Mouse (Mus musculus) right cerebral cortex, postnatal 14 days (tissue): ENCODE data around the gene Hist1h3i.
"Not testable (repeated sequence)": the region's sequence is repeated elsewhere in the genome, so short reads cannot be mapped to it uniquely, and the experiment has no call there.

Experiments used
- DNase-seq: peaks from one replicate; pipeline ENCODE4 v3.0.0; 2022

The Hist1h3i gene

GRCm38 (mm10) chr13:21782361-21783254 is 562 bp downstream of the Hist1h3i start:
- not testable (repeated sequence) for DNase-seq

- no peak for DNase-seq
Observed at GRCm38 (mm10) chr13:21781639-21782038, 1.5 kb downstream of the Hist1h3i start.

DNA sequence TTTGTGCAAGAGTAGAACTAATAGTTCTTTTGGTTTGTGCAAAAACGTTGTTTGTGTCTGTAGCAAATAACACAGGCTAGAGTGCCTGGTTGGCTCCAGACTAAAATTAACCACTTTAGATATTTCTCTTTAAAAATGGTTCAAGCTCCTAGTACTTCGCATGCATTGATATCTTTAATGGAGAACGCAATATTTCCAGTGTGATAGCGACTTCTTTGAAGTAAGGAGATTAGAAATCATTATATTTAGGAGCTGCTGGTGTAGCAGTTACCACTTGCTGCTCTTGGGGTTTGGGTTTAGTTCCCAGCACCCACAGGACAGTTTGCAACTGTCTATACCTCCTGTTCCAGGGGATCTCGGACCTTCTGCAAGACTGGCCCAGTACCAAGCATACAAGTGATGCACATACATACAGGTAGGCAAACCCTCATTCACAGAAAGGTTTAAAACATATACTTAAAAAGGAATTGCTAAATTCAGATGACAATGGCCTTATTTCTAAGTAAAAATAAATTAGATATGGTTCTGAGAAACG is 2.1 kb downstream of the Hist1h3i start:
- DNase-seq, result no peak

- DNase-seq, result peak; percentile 19
Observed at GRCm38 (mm10) chr13:21779767-21780731, 3.1 kb downstream of the Hist1h3i start, which contains the start of gene Hist1h1b. Gene Hist1h1b, minus strand, starts transcription at chr13:21780625.

DNA sequence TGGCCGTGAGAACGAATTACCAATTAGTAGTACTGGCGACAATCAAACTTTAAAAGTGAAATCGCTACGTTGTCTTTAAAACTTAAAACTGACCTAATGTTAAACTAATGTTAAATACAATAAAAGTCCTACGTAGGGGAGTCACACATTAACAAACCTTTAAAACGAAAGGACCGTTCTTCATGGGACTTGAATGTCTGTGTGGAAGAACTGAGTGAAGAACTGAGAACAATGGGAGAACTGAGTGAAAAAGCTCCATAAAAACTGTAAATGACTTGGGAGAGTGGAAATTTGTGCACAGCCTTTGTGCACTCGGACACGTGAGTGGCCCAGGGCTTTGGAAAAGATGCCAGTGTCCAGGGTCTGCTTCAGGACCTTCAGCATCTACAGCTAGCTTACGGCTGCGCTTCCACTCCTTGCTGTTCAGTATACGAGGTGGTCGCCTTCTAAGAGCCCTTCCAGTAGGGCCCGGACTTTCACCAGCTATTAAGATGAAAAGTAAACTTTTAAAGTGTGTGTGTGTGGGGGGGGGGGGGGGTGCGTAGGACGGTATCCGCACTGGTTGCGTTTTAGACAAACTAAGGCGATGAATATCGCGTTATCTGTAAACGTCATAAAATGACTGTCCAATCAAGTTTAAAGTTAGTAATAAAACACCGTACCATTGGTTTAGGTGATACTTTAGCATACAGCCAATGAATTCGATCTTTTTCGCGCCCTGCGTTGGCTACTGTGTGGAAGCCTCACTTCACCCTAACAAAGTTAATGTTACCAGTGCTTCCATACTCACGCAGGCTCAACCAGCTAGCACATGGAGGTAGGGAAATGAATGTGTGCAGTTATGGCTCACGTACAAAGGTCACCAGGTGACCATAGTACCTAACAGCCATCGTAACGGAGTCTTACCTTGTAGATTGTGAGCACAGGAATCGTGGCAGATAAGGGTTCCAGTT is 4.1 kb downstream of the Hist1h3i start:
- DNase-seq, result peak; percentile 61

DNA sequence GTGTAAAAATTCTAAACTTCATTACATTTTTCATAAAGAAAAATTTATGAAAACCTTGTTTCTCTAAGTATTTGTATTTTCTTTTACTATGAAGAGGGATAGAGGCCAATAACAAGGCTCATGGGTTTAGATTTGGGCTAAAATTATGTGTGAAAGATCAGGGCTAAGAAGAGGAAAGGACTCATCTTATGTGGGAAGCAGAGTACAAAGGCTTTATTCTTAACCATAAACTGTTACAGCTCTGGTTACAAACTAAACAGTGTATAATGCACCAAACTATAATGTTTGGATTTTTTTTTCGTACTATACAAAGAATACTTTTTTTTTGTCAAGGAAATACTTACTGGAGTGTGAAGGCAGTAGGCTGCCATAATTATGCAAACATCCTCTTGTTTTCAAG is 27.5 kb downstream of the Hist1h3i start:
- DNase-seq, result no peak

DNA sequence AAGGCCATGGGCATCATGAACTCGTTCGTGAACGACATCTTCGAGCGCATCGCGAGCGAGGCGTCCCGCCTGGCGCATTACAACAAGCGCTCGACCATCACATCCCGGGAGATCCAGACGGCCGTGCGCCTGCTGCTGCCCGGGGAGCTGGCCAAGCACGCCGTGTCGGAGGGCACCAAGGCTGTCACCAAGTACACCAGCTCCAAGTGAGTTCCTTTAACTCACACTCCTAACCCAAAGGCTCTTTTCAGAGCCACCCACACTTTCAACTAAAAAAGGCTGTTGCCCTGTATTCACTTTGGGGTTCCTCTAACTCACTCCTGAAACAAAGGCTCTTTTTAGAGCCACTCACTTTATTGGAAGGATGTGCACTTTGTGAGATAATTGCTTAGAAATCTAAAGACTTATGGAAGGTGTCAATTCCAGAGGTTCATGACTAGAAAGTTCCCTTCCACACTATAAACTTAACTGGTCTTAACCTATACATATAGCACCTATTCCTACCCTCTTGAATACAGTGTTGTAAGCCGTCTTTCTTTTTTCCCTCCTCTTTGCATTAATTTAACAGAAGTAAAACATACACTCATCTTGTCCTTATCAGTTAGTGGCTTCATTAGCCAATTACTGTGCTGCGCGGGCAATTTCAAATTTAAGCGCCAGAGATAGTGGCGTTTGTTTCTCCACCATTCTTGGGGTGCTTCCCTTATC is 28.7 kb downstream of the Hist1h3i start:
- peak; percentile 29 for DNase-seq

DNA sequence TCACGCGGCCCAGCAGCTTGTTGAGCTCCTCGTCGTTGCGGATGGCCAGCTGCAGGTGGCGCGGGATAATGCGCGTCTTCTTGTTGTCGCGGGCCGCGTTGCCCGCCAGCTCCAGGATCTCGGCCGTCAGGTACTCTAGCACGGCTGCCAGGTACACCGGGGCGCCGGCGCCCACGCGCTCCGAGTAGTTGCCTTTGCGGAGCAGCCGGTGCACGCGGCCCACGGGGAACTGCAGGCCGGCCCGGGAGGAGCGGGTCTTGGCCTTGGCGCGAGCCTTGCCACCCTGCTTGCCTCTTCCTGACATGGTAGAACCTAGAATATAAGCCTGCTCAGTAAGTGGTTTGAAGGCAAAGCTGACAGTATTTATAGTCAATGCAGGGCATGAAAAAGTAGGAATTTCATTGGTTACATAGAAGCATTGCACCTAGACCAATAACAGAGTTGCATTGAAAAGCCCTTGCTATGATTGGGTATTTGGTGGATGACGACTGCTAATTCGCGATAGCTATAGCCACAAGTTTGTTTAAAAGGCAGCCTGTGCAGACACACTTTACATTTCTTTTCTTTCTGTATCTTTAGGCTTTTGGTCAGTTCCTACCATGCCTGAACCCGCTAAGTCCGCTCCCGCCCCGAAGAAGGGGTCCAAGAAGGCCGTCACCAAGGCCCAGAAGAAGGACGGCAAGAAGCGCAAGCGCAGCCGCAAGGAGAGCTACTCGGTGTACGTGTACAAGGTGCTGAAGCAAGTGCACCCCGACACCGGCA is 29.5 kb downstream of the Hist1h3i start, which contains the start of the genes Hist1h2ak and Hist1h2bn:
Gene Hist1h2ak, minus strand, starts transcription at position 304 of the 762 bp plus-strand sequence.
Gene Hist1h2bn, plus strand, starts transcription at position 600 of the 762 bp plus-strand sequence.
- peak; percentile 19 for DNase-seq

GRCm38 (mm10) chr13:21753051-21753523 is 30.1 kb downstream of the Hist1h3i start:
- no peak for DNase-seq

GRCm38 (mm10) chr13:21752356-21752755 is 30.8 kb downstream of the Hist1h3i start:
- DNase-seq, result no peak

DNA sequence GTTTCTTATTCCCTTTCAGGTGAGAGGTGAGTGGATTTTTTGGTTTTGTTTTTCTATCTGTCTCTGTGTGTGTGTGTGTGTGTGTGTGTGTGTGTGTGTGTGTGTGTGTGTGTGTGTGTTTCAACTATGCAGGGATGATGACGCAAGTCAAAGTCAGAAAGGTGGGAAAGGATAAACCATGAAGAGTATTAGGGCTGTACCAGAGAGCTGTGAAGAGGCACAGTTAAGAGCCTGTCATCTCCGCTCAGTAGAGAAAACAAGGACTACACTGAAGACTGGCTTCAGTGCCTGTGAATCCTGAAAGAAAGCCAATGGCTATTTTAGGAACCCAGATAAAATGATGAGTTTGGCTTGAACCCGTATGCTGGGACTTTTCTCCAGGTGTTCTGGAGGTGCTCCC is 31.3 kb downstream of the Hist1h3i start:
- no peak for DNase-seq

DNA sequence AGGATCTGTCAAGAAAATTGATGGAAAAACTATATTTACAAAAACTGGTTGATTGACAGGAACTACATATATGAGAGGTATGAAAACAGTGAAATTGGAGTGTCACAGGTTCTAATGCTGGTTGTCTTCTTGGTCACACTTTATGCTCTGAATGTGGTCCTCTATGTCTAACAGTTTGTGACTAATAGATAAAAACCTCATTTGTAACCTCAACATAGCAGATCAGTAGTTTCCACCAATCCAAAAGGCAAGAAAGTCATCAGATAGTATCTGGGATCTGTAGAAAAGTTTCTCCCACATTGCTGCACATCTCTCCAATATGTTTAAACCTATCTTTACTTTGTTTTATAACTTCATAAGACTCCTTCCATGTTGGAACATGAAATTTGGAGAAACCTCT is 31.8 kb downstream of the Hist1h3i start:
- DNase-seq, result no peak

DNA sequence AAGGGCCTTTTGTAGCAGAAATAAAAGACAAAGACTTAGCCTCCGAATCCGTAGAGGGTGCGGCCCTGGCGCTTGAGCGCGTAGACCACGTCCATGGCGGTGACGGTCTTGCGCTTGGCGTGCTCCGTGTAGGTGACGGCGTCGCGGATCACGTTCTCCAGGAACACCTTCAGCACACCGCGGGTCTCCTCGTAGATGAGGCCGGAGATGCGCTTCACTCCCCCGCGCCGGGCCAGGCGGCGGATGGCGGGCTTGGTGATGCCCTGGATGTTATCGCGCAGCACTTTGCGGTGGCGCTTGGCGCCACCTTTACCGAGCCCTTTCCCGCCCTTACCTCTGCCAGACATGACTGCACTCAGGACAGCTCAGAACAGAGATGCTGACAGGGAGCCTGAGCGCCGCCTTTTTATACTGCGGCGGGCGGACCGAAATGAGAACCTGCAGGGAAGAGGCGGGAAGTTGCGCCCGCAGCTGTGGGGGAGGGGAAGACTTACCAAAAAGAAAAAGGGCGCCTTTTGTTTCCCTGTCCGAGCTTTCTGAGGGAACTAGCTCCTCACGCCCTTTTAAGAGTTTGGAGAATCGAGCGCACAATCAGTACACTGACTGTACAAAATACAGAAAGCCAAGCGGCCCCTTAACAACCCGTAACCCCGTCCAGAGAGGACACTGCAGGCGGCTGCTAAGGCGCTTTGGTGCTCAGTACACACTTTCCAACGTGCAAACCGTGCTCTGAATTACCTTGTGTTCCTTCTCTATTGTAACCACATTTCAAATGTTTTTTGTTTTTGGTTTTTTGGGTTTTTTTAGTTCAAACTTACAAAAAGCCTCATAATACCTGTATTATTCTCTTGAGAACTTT is 32.8 kb downstream of the Hist1h3i start, which contains the start of gene Hist1h4k:
Gene Hist1h4k, minus strand, starts transcription at position 347 of the 859 bp plus-strand sequence.
- peak; percentile 91 for DNase-seq

DNA sequence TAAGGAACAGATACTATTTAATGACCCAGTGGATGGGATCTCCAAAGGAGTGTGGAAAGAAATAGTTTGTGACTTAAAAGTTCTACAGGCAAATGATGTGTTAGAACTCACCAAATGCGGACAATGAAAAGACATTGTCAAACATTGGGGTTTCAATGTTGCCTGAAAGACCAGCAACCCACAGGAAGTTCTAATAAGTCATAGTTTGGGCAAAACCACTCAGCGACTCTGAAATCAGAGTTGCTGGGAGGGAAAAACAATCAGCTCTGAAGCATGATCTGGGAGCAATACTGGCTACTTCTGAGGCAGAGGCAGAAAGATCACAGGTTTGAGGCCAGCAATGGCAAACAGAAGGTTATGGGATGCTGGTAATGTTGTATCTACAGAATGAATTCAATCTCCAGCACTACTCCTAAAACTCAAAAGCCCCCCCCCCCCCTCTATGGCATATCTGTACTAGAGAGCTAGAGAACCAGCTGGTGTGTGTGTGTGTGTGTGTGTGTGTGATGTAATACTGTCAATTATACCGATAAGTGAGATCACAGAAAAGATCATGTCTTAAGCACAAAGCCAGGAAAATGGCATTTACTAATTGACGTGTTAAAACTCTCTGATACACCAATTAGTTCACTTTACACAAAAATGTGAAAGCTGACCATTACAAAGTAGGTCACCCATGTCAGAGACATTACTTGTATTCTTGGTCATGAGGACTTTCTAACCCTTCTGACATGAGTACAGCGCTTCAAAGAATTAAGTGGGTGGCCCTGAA is 33.6 kb downstream of the Hist1h3i start:
- DNase-seq, result no peak

DNA sequence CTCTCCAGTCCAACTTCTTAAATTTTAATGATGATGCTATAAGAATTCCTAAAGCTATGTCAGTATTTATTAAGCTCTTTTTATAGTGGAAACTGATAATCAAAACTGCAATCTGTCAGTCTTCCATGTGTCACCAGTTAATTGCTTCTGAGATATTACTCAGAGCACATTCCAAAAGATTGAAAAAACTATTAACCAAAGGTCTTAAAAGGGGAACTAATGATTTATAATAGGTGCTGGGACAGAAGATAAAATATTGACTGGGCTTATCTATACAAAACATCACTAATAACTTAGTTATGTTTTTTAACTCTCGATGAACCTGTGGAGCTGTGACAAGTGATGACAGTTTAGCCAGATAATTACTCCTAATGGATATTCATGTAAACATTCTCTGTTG is 38.2 kb downstream of the Hist1h3i start:
- no peak for DNase-seq

DNA sequence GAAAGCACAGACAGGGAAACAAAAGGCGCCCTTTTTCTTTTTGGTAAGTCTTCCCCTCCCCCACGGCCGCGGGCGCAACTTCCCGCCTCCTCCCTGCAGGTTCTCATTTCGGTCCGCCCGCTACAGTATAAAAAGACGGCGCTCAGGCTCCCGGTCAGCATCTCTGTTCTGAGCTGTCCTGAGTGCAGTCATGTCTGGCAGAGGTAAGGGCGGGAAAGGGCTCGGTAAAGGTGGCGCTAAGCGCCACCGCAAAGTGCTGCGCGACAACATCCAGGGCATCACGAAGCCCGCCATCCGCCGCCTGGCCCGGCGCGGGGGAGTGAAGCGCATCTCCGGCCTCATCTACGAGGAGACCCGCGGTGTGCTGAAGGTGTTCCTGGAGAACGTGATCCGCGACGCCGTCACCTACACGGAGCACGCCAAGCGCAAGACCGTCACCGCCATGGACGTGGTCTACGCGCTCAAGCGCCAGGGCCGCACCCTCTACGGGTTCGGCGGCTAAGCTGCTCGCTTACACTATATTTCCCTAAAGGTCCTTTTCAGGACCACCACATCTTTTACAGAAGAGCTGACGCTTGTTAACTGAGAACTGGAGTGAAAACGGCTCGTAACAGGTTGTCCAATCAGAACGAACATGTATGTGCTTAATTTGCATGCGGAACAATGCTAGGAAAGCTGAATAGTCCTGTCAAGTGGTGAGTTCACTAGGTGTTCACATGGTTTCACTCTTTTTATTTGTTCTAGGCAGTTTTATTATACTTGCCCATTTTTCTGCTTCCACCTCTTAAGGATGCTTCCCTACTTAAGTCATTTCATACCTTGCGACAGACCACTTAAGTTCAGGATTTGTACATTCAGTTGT is 48.0 kb downstream of the Hist1h3i start, which contains the start of gene Hist1h4j:
Gene Hist1h4j, plus strand, starts transcription at position 159 of the 862 bp plus-strand sequence.
- peak; percentile 76 for DNase-seq
